Mouse (Mus musculus): ENCODE results near the gene Ifngr2.

- TF ChIP-seq CTCF (IDR thresholded peaks at IDR 0.05; ENCODE audit: borderline replicate concordance, extremely low read depth, insufficient read depth, insufficient read length): no peak
- no peak for TF ChIP-seq POLR2A (IDR thresholded peaks at IDR 0.05; ENCODE audit: borderline replicate concordance, extremely low read depth, insufficient read depth, insufficient read length, poor library complexity, severe bottlenecking)
These were observed 12.4 kb upstream of the Ifngr2 start for GRCm38 (mm10) chr16:91534477-91534876.
